Mouse (Mus musculus) cortical plate, adult 2 months (tissue): Measurements from ENCODE around the gene Mnd1.

Source experiments
- CTCF ChIP-seq: fragments of 200-500 bp; IDR thresholded peaks from 2 replicates; pipeline ENCODE4 v1.5.1; 2011; ENCODE audit warnings: mild to moderate bottlenecking, control low read depth, low read length; ENCODE audit not compliant: insufficient read depth; ENCODE audit errors: extremely low read depth
- POLR2A ChIP-seq: fragments of 200-500 bp; IDR thresholded peaks from 2 replicates; pipeline ENCODE4 v1.6.1; 2011; ENCODE audit warnings: mild to moderate bottlenecking, low read length, control low read depth; ENCODE audit not compliant: insufficient read depth; ENCODE audit errors: extremely low read depth

- no peak for TF ChIP-seq CTCF
- no peak for TF ChIP-seq POLR2A
Measured at GRCm38 (mm10) chr3:84070811-84071210, 84.8 kb downstream of the Mnd1 start.
